8 mouse cellular contexts compared by ENCODE assay signal in the genomic region with DNA sequence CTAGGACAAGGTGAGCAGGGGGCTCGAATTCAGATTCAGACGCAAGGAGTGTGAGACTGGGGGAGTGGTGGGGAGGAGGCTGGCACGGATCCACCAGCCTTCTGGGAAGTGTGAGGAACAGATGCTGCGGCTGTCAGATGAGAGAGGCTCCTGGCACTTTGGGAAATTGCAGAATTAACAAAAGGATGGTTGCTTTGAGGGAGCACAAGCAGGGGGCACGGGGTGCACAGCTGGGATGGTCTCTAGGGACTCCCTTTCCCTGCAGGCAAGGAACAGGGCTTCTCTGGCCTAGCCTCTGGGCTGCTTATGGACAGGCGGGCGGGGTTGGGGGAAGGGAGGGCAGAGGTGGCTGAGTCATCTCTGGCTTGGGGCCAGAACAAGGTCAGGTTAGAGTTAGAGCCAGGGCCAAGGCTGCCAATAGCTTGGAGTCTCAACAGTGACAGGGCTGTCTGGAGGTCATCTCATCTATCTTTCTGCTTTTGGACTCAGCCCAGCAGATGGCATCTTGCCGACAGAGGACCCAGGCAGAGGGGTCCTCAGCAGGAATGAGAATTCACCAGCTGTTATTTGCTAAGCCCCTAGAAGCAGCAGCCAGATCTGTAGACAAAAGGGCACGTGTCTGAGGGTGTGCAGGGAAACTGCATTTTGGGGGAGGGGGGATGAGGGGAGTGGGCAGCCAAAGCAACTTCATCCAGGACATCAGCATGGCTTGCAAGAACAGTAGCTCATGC. TPM values are rescaled to one million over a fixed set of nuclear protein-coding genes. Genes with fewer than 3 reads are reported as not detected.
A peak's percentile ranks its signal among the peaks of the same experiment; 100 is the strongest.
DNase-seq lines count a peak whose midpoint lies in the region; ATAC-seq and TF ChIP-seq lines count a peak whose summit lies in the region.

No protein-coding gene starts in this region.

- no peaks in the 10 kb centered on the region for H3K27me3 ChIP-seq in hindbrain, postnatal 0 days (ENCODE audit: insufficient read depth, low read length)
- H3K27me3 ChIP-seq in liver, postnatal 0 days (ENCODE audit: insufficient read depth, low read length): no peaks in the 10 kb centered on the region

- ATAC-seq in cerebellum, adult (ENCODE audit: insufficient number of reproducible peaks, low FRiP score, low TSS enrichment): peak; percentile 54; the same call in 1 of the 2 replicates
- ATAC-seq in hindbrain, postnatal 0 days: peak; percentile 77
- peak; percentile 97 for ATAC-seq in liver, postnatal 0 days

- no peak overlapping the region for H3K9ac ChIP-seq in hindbrain, postnatal 0 days (replicated peaks; ENCODE audit: low read length)
- no peak overlapping the region for H3K9ac ChIP-seq in liver, postnatal 0 days (replicated peaks)

- TF ChIP-seq CTCF in gastrocnemius, adult 2 months (IDR thresholded peaks at IDR 0.05): no peak
- 0 out of 2 replicates have a peak, but pooled peaks have one; percentile 19 for TF ChIP-seq CTCF in hindbrain, postnatal 0 days (IDR thresholded peaks at IDR 0.05; ENCODE audit: low read depth)
- TF ChIP-seq CTCF in liver, postnatal 0 days (IDR thresholded peaks at IDR 0.05; ENCODE audit: low read depth): no peak

- no peaks in the 10 kb centered on the region for H3K9me3 ChIP-seq in hindbrain, postnatal 0 days (ENCODE audit: low read length)
- no peaks in the 10 kb centered on the region for H3K9me3 ChIP-seq in liver, postnatal 0 days (ENCODE audit: low read length)

- DNase-seq in cerebellum, adult 11-12 months: no peak
- DNase-seq in cerebellum, adult 8-10 months: peak; percentile 65
- DNase-seq in gastrocnemius, adult 2 months: peak; percentile 85
- peak; percentile 81 for DNase-seq in hindbrain, postnatal 0 days (ENCODE audit: low spot score)
- peak; percentile 78 for DNase-seq in liver, postnatal 0 days
- DNase-seq in retina, adult 2 months (ENCODE audit: low read depth, low spot score): peak; percentile 29
- DNase-seq in left cerebral cortex, adult 8-10 months (ENCODE audit: low spot score in 2 of 2): no peak

- no peaks in the 10 kb centered on the region for H3K36me3 ChIP-seq in hindbrain, postnatal 0 days (ENCODE audit: insufficient read depth, low read length)
- no peaks in the 10 kb centered on the region for H3K36me3 ChIP-seq in liver, postnatal 0 days (replicated peaks; ENCODE audit: insufficient read depth, low read length)

- H3K4me1 ChIP-seq in hindbrain, postnatal 0 days (ENCODE audit: insufficient read depth, low read length): peaks cover 34% of the 10 kb centered on the region
- 0 out of 2 replicates have a peak, but pooled peaks cover 2% of the 10 kb centered on the region for H3K4me1 ChIP-seq in liver, postnatal 0 days (ENCODE audit: insufficient read depth)

- no peak overlapping the region for H3K27ac ChIP-seq in gastrocnemius, adult 2 months
- peak overlapping the region; percentile 32 for H3K27ac ChIP-seq in hindbrain, postnatal 0 days
- no peak overlapping the region for H3K27ac ChIP-seq in liver, postnatal 0 days (ENCODE audit: low read depth)

- WGBS in hindbrain, postnatal 0 days: 17% methylated on average over 9 of the region's 9 CpGs
- WGBS in liver, postnatal 0 days (ENCODE audit: insufficient replicate concordance): 24% methylated on average over 9 of the region's 9 CpGs

- intact Hi-C loops in gastrocnemius, adult 2 months (cut with DNase I): no loop called here

- H3K4me2 ChIP-seq in hindbrain, postnatal 0 days (ENCODE audit: low read depth, low read length): no peak overlapping the region
- H3K4me2 ChIP-seq in liver, postnatal 0 days (ENCODE audit: low read depth, low read length): no peak overlapping the region

- no peak overlapping the region for H3K4me3 ChIP-seq in gastrocnemius, adult 2 months
- H3K4me3 ChIP-seq in hindbrain, postnatal 0 days (ENCODE audit: low read length): no peak overlapping the region
- H3K4me3 ChIP-seq in liver, postnatal 0 days (ENCODE audit: low read depth, low read length): no peak overlapping the region

- no peak for TF ChIP-seq EP300 in liver, postnatal 0 days (IDR thresholded peaks at IDR 0.05; ENCODE audit: low read depth)

RNA-seq across cellular contexts. Expression of gene Cntn2, which starts 15.0 kb away (rescaled TPM):
- under 1 TPM in 1 of 2 experiments, not detected in 1; 0.08 TPM for total RNA-seq in gastrocnemius, adult 2 months (2021)
- total RNA-seq in hindbrain, postnatal 0 days (2014; rRNA removed): 67.6 and 84.0 TPM in 2 replicates
- polyA plus RNA-seq in hindbrain, postnatal 0 days (2015; fragmentation: Nextera tagmentation; extraction: Ambion mirVana): 17.7 and 19.2 TPM in 2 replicates
- 0.02 and 0.20 TPM in 2 replicates for polyA plus RNA-seq in liver, postnatal 0 days (2015; fragmentation: Nextera tagmentation; extraction: Ambion mirVana)
- total RNA-seq in left cerebral cortex, adult 8-10 months (2022): 100 to 1,000 TPM in 2 of 4 experiments, 10 to 100 TPM in 2; 96.9 to 104 (median 101) TPM

RNA-seq across cellular contexts. Expression of gene Tmem81, which starts 52.0 kb away (rescaled TPM):
- total RNA-seq in gastrocnemius, adult 2 months (2021): 1 to 10 TPM; 1.3 to 1.7 TPM
- 2.8 and 3.0 TPM in 2 replicates for total RNA-seq in hindbrain, postnatal 0 days (2014; rRNA removed)
- 0.74 and 0.78 TPM in 2 replicates for polyA plus RNA-seq in hindbrain, postnatal 0 days (2015; fragmentation: Nextera tagmentation; extraction: Ambion mirVana)
- polyA plus RNA-seq in liver, postnatal 0 days (2015; fragmentation: Nextera tagmentation; extraction: Ambion mirVana): 0.62 and 0.66 TPM in 2 replicates
- 1 to 10 TPM; 3.9 to 6.0 (median 5.7) TPM for total RNA-seq in left cerebral cortex, adult 8-10 months (2022)

Comparison
In these comparisons a context has a peak if more than half of its experiments do, and no peak if none do; other contexts are left out.
1. DNase-seq: peak in cerebellum, adult 8-10 months (single experiment), gastrocnemius, adult 2 months (single experiment), hindbrain, postnatal 0 days (single experiment), liver, postnatal 0 days (single experiment) and retina, adult 2 months (single experiment); none in cerebellum, adult 11-12 months (single experiment) and left cerebral cortex, adult 8-10 months (0 of 2).
2. RNA of gene Cntn2, which starts 15.0 kb away (total RNA-seq): 96.9 to 104 TPM in left cerebral cortex, adult 8-10 months and 67.6 to 84.0 TPM in hindbrain, postnatal 0 days; 0.08 TPM in gastrocnemius, adult 2 months; every median in the first group is over 10 times any median in the second.
3. Peak in every context shown above with its lines, with median percentiles within 50 percentile points of each other: ATAC-seq.